Mouse (Mus musculus): ENCODE measurements around the gene Mmgt1. TPM values are rescaled to one million over a fixed set of nuclear protein-coding genes. Genes with fewer than 3 reads are reported as not detected.
A peak's percentile ranks its signal among the peaks of the same experiment; 100 is the strongest.

The Mmgt1 gene
- total and polyA plus RNA-seq, 2 experiments from 2014 or later, result 36.3 to 71.8 TPM

DNA sequence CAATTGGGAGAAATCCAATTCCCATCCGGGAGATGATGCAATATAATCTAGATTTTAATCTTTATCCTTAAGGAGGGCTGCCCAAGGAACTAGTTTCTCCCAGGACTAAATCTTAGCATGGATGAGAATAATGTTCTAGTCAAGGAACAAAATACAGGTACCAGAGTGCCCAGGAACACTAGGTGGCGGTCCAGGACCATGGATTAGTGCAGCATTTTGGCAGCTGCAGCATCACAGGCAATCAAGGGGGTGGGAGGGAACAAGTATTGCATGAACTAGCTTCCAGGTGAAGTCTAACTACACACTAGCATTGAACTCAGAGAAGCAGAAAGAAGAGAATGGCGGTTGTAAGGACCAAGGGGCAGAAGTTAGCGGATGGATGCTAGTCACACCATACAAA is 60.7 kb downstream of the Mmgt1 start:
- H3K27ac ChIP-seq (ENCODE audit: low read depth, low read length), result no peak overlapping the region
- peak; percentile 68; the same call in 1 of the 2 replicates for ATAC-seq

More for the DNA sequence above, 60.7 kb downstream of the Mmgt1 start:
- peak; percentile 61 for DNase-seq
- Histone ChIP-seq H3K4me3 (ENCODE audit: low read depth, low read length) (no peak overlapping the region), H3K4me1 (ENCODE audit: insufficient read depth) (no peaks in the 10 kb centered on the region), H3K36me3 (ENCODE audit: insufficient read depth) (no peaks in the 10 kb centered on the region), H3K9me3 (ENCODE audit: low read length) (no peaks in the 10 kb centered on the region), H3K9ac (no peak overlapping the region), H3K4me2 (ENCODE audit: low read depth) (no peak overlapping the region), H3K27me3 (ENCODE audit: insufficient read depth, low read length) (no peaks in the 10 kb centered on the region)
- 56% methylated on average over 4 of the region's 4 CpGs for WGBS
- peak; percentile 74 for TF ChIP-seq CTCF (IDR thresholded peaks at IDR 0.05; ENCODE audit: low read depth)

Small RNAs within 50 kb of the gene (microRNA-seq; reads per million reads assigned to microRNA genes)
- 0 to 0.24 reads per million in 2 experiments for gene Mir5116

Other genes with a start within 250 kb of the Mmgt1 start
- 53.6 and 54.6 TPM in 2 replicates for gene Smim10l2a, start 223.5 kb downstream of the Mmgt1 start, total RNA-seq (2014; rRNA removed)
- 29.9 and 40.2 TPM in 2 replicates for gene Smim10l2a, start 223.5 kb downstream of the Mmgt1 start, polyA plus RNA-seq (2015; fragmentation: Nextera tagmentation; extraction: Ambion mirVana)
- not detected in 2 replicates for gene Gm2174, start 150.1 kb downstream of the Mmgt1 start, total RNA-seq (2014; rRNA removed)
- gene Gm2174, start 150.1 kb downstream of the Mmgt1 start, polyA plus RNA-seq (2015; fragmentation: Nextera tagmentation; extraction: Ambion mirVana), result 0.57 and 1.6 TPM in 2 replicates
- 22.4 and 33.7 TPM in 2 replicates for gene Ints6l, start 143.2 kb downstream of the Mmgt1 start, total RNA-seq (2014; rRNA removed)
- 9.8 and 10.1 TPM in 2 replicates for gene Ints6l, start 143.2 kb downstream of the Mmgt1 start, polyA plus RNA-seq (2015; fragmentation: Nextera tagmentation; extraction: Ambion mirVana)
- gene Gm10477, start 73.3 kb downstream of the Mmgt1 start, total RNA-seq (2014; rRNA removed), result not detected in 2 replicates
- gene Gm10477, start 73.3 kb downstream of the Mmgt1 start, polyA plus RNA-seq (2015; fragmentation: Nextera tagmentation; extraction: Ambion mirVana), result not detected in 2 replicates
- not detected in 2 replicates for gene Gm648, start 48.5 kb downstream of the Mmgt1 start, total RNA-seq (2014; rRNA removed)
- gene Gm648, start 48.5 kb downstream of the Mmgt1 start, polyA plus RNA-seq (2015; fragmentation: Nextera tagmentation; extraction: Ambion mirVana), result 0.28 TPM in 1 of 2 replicates, not detected in the other
- 76.4 and 98.7 TPM in 2 replicates for gene Slc9a6, start 11.7 kb upstream of the Mmgt1 start, total RNA-seq (2014; rRNA removed)
- 35.1 and 52.5 TPM in 2 replicates for gene Slc9a6, start 11.7 kb upstream of the Mmgt1 start, polyA plus RNA-seq (2015; fragmentation: Nextera tagmentation; extraction: Ambion mirVana)
- gene Fhl1, start 133.7 kb upstream of the Mmgt1 start, total RNA-seq (2014; rRNA removed), result 130 and 202 TPM in 2 replicates
- 131 and 157 TPM in 2 replicates for gene Fhl1, start 133.7 kb upstream of the Mmgt1 start, polyA plus RNA-seq (2015; fragmentation: Nextera tagmentation; extraction: Ambion mirVana)
- gene Map7d3, start 224.3 kb upstream of the Mmgt1 start, total RNA-seq (2014; rRNA removed), result 0.05 and 0.54 TPM in 2 replicates
- gene Map7d3, start 224.3 kb upstream of the Mmgt1 start, polyA plus RNA-seq (2015; fragmentation: Nextera tagmentation; extraction: Ambion mirVana), result 0.45 and 0.49 TPM in 2 replicates

Data from forebrain, postnatal 0 days (tissue).